Mouse (Mus musculus) lung, adult 2 months (tissue): ENCODE data around the gene E130114P18Rik.

Experiments
- CTCF ChIP-seq: fragments of 200-500 bp; IDR thresholded peaks from 2 replicates; pipeline ENCODE4 v1.5.1; 2011; ENCODE audit warnings: mild to moderate bottlenecking, low read length, control low read depth; ENCODE audit not compliant: insufficient read depth
- POLR2A ChIP-seq: fragments of 200-500 bp; IDR thresholded peaks from 2 replicates; pipeline ENCODE4 v1.6.1; 2011; ENCODE audit warnings: low read depth, mild to moderate bottlenecking, control low read depth, low read length, borderline replicate concordance; ENCODE audit errors: extremely low read depth

GRCm38 (mm10) chr4:97589790-97590189 is 188.1 kb downstream of the E130114P18Rik start:
- TF ChIP-seq CTCF (no peak), POLR2A (no peak)
